Mouse (Mus musculus) midbrain, embryonic 14.5 days (tissue): ENCODE measurements at regions not wholly inside any gene's neighbourhood (a gene's known extent, or its start where the extent isn't known, plus 50 kb on each side); places are given as distances from the start of the nearest gene placed in this dataset.
"Not testable (repeated sequence)": the region's sequence is repeated elsewhere in the genome, so short reads cannot be mapped to it uniquely, and the experiment has no call there.

Experiments used
- ATAC-seq: fragments of 200-750 bp; cut with Nextera tagmentation; 2 replicates; pipeline ENCODE4 v1.8.0; 2017; ENCODE audit warnings: moderate number of reproducible peaks, moderate library complexity; ENCODE audit not compliant: low FRiP score, low TSS enrichment
- DNase-seq: peaks from one replicate; pipeline ENCODE4 v3.0.0-alpha.2; 2015
- H3K27ac ChIP-seq: fragments of 300-500 bp; sonication (generic); replicated peaks from 2 replicates; pipeline ENCODE4 v1.5.1; 2014; ENCODE audit warnings: mild to moderate bottlenecking, low read depth, low read length, moderate library complexity
- H3K27me3 ChIP-seq: fragments of 300-500 bp; sonication (generic); 2 replicates; pipeline ENCODE4 v1.6.1; 2014; ENCODE audit warnings: low read length, control low read depth, mixed read lengths; ENCODE audit not compliant: control insufficient read depth, insufficient read depth
- H3K36me3 ChIP-seq: fragments of 300-500 bp; sonication (generic); 2 replicates; pipeline ENCODE4 v1.6.1; 2014; ENCODE audit warnings: low read length, control low read depth; ENCODE audit not compliant: control insufficient read depth, insufficient read depth
- H3K4me1 ChIP-seq: fragments of 300-500 bp; sonication (generic); 2 replicates; pipeline ENCODE4 v1.6.1; 2014; ENCODE audit warnings: mild to moderate bottlenecking, antibody characterized with exemption, low read length, control low read depth; ENCODE audit not compliant: control insufficient read depth, insufficient read depth
- H3K4me2 ChIP-seq: fragments of 300-500 bp; sonication (generic); 2 replicates; pipeline ENCODE4 v1.6.1; 2014; ENCODE audit warnings: mild to moderate bottlenecking, low read length, moderate library complexity
- H3K4me3 ChIP-seq: fragments of 300-500 bp; sonication (generic); replicated peaks from 2 replicates; pipeline ENCODE4 v1.5.1; 2014; ENCODE audit warnings: low read depth, low read length
- H3K9ac ChIP-seq: fragments of 300-500 bp; sonication (generic); replicated peaks from 2 replicates; pipeline ENCODE4 v1.6.1; 2014; ENCODE audit warnings: mild to moderate bottlenecking, low read length, moderate library complexity
- H3K9me3 ChIP-seq: fragments of 300-500 bp; sonication (generic); 2 replicates; pipeline ENCODE4 v1.6.1; 2016; ENCODE audit warnings: low read length, control low read depth, mixed read lengths; ENCODE audit not compliant: control insufficient read depth
- WGBS: fragments of 180-500 bp; shearing (Covaris S2); extraction: QIAGEN DNeasy Blood & Tissue Kit; methylation state at CpG from one replicate; pipeline ENCODE4 v1.1.7; 2014; 5-methylcytosine and 5-hydroxymethylcytosine counted together

DNA sequence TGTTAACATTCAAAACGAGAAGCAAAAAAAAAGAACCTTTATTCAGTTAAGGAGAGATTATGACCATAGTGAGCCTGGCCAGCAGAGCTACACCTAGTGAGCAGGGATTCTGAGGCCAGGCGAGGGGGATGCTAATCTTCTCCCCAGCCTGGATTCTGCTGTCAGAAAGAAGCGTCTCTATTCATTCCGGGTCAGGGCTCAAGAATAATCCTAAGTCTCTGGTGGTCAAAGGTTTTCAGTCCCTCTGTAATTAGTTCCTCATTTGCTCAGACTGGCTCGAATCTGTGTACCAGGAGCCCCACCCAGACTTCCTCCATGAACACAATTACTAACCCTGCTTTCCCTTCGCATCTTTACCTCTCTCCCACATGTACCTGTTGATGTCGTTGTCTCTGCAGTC lies 101.8 kb upstream of the Nabp1 start:
- Histone ChIP-seq H3K9me3 (no peaks in the 10 kb centered on the region), H3K4me3 (no peak overlapping the region), H3K36me3 (no peaks in the 10 kb centered on the region), H3K27me3 (no peaks in the 10 kb centered on the region), H3K27ac (no peak overlapping the region), H3K4me1 (no peaks in the 10 kb centered on the region), H3K4me2 (no peak overlapping the region), H3K9ac (no peak overlapping the region)
- WGBS, result 8% methylated on average over 7 of the region's 7 CpGs
- DNase-seq, result no peak
- ATAC-seq, result no peak

DNA sequence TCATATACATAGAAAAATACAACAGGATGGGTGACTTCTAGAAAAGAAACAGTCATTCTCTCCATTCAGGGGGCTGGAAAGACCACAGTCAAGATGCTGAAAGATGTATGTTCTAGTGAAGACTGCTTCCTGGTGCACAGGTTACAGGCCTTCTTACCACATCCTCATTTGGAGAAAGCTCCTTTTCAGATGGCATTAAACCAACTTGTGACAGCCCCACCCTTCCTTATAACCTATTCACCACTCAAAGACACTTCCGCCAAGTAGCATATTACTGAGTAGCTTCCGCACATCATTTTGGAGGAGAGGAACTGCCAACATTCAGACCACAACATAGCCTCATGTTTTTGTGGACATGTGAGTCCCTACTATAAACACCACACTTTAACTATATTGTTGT lies 99.5 kb upstream of the Nabp1 start:
- Histone ChIP-seq H3K27ac (no peak overlapping the region), H3K27me3 (no peaks in the 10 kb centered on the region), H3K9ac (no peak overlapping the region), H3K36me3 (no peaks in the 10 kb centered on the region), H3K4me2 (no peak overlapping the region), H3K4me1 (no peaks in the 10 kb centered on the region), H3K9me3 (no peaks in the 10 kb centered on the region), H3K4me3 (no peak overlapping the region)
- DNase-seq (no peak), ATAC-seq (no peak)
- WGBS, result 93% methylated on average over 2 of the region's 2 CpGs

DNA sequence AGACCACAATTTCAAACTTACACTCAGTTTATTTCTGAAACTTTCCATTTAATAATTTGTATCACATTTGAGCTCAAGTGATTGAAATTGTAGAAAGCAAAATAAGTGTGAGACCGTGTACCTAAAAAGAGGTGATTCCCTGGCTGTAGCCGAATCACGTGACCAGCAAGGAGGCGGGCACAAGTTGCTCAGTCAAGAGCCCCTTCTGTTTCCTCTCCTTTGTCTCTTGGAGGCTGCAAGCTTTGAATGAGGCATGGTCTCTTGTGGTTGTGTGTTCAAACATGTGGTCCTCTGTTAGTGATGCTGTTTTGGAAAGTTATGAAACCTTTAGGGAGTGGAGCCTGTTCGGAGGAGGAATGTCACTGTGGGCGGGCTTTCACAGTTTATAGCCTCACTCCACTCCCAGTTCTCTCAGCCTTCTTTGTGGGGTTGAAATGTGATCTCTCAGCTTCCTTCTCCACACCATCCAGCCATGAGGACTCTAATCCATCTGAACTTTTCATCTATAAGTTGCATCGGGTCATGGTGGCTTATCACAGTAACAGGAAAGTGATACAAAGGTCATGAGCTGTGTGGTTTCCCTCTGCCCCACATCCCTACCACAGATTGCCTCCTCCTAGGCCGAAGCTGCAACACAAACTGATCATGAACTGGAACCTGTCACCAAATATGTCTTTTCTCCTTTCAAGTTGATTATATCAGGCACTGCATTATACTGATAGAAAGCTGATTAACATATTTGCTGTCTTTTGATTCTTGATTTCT lies 94.3 kb upstream of the Nabp1 start:
- no peaks in the 10 kb centered on the region for H3K36me3 ChIP-seq
- H3K4me3 ChIP-seq, result no peak overlapping the region
- no peak for DNase-seq
- ATAC-seq, result no peak
- H3K9me3 ChIP-seq, result no peaks in the 10 kb centered on the region
- H3K27me3 ChIP-seq, result no peaks in the 10 kb centered on the region
- 90% methylated on average over 8 of the region's 8 CpGs for WGBS
- H3K4me1 ChIP-seq, result no peaks in the 10 kb centered on the region
- no peak overlapping the region for H3K9ac ChIP-seq
- H3K27ac ChIP-seq, result no peak overlapping the region
- no peak overlapping the region for H3K4me2 ChIP-seq

DNA sequence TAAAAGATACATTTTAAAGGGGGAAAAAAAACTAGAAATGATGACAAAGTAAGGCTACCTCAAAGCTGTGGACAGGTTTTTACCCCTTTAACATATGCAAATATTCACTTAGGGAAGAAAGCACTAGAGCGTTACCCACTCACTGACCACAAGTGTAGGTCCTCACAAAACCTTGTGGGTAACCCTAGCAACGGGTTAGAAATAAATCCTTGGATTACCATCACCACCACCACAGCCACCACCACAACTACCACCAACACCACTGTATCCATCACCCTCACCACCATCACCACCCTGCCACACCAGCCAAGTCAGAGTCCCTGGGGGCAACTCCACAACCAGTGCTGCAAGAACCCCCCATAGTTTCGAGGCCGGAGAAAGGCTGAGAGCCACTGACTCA lies 91.4 kb upstream of the Nabp1 start:
- Histone ChIP-seq H3K4me1 (no peaks in the 10 kb centered on the region), H3K9me3 (no peaks in the 10 kb centered on the region), H3K4me2 (no peak overlapping the region), H3K9ac (no peak overlapping the region), H3K4me3 (no peak overlapping the region), H3K27ac (no peak overlapping the region), H3K36me3 (no peaks in the 10 kb centered on the region), H3K27me3 (no peaks in the 10 kb centered on the region)
- DNase-seq, result no peak
- no peak for ATAC-seq
- WGBS, result 96% methylated on average over 4 of the region's 4 CpGs

DNA sequence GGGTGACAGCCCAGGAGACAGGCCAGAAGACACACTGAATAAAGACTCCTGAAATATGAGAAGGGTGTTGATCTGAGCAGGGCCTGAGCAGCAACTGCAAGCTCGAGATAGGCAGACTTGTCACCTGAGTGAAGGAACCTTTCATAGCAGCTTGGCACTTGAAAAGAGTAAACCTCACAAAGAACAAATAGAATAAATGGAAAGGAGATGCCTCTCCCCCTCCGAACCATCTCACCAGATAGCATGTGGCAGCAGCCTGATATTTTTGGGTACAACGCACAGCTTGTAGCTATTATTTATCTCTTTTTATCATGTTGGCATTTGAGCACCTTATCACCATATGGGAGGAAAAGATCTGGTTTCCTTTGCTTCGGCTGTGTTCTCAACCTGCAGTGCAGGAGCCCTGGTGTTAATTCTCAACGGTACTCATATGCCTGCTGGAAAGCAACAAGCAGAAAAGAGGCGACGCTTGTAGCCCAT lies 88.0 kb upstream of the Nabp1 start:
- Histone ChIP-seq H3K36me3 (no peaks in the 10 kb centered on the region), H3K9me3 (no peaks in the 10 kb centered on the region), H3K4me2 (no peak overlapping the region), H3K4me3 (no peak overlapping the region), H3K9ac (no peak overlapping the region), H3K27ac (no peak overlapping the region), H3K4me1 (no peaks in the 10 kb centered on the region), H3K27me3 (no peaks in the 10 kb centered on the region)
- 77% methylated on average over 7 of the region's 7 CpGs for WGBS
- DNase-seq (no peak), ATAC-seq (no peak)

DNA sequence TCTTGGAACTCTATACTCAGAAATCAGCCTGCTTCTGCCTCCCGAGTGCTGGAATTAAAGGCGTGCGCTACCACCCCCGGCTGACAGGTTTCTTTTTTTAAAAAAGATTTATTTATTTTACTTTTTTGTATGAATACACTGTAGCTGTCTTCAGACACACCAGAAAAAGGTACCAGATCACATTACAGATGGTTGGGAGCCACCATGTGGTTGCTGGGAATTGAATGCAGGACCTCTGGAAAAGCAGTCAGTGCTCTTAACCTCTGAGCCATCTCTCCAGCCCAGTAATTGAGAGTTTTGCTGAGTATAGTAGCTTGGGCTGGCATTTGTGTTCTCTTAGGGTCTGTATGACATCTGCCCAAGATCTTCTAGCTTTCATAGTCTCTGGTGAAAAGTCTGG lies 78.4 kb upstream of the Nabp1 start:
- H3K4me3 ChIP-seq, H3K4me2 ChIP-seq, H3K9me3 ChIP-seq, DNase-seq, H3K4me1 ChIP-seq, ATAC-seq, H3K9ac ChIP-seq, H3K27ac ChIP-seq, H3K36me3 ChIP-seq, H3K27me3 ChIP-seq: not testable (repeated sequence)
- 96% methylated on average over 4 of the region's 4 CpGs for WGBS

DNA sequence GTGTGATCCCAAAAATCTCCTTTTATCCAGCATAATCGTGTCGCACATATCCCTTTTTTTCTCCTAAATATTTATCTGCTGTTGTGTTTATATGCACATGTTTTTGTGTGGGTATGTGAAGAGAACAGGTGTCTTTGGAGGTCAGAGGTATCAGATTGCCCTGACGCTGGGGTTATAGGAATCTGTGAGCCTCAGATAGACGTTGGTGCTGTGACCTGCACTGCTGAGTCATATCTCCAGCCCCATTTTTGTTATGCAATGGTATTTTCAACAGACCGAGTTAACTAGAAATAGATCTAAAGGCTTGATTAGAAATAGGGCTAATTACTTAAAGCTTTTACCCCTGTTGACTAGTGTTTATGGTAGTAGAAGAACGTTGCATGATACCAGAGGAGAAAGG lies 75.5 kb upstream of the Nabp1 start:
- Histone ChIP-seq H3K36me3 (no peaks in the 10 kb centered on the region), H3K27me3 (no peaks in the 10 kb centered on the region), H3K9ac (no peak overlapping the region), H3K9me3 (no peaks in the 10 kb centered on the region), H3K4me2 (no peak overlapping the region), H3K4me1 (no peaks in the 10 kb centered on the region), H3K4me3 (no peak overlapping the region), H3K27ac (no peak overlapping the region)
- ATAC-seq, result no peak
- WGBS, result 83% methylated on average over 6 of the region's 6 CpGs
- no peak for DNase-seq

DNA sequence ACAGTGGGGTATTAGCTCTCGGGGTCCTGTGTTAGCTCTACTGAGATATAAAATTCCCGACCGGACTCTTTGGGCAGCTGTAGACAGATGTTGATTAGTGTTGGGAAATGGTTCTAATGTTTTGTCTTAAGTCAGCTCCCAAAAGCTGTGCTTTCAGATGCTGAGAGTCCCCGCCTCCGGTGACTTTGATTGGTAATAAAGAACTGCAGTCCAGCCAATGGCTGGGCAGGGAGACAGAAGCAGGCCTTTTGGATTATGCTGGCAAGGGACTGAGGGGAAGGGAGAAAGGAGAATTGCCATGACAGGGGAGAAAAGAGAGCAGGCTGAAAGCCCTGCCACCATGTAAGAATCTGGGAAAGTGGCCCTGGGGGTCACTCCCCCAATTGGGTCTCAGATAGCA lies 73.4 kb upstream of the Nabp1 start:
- H3K4me1 ChIP-seq, result no peaks in the 10 kb centered on the region
- H3K4me3 ChIP-seq, result no peak overlapping the region
- no peaks in the 10 kb centered on the region for H3K27me3 ChIP-seq
- DNase-seq, result no peak
- no peak overlapping the region for H3K4me2 ChIP-seq
- H3K36me3 ChIP-seq, result no peaks in the 10 kb centered on the region
- no peak for ATAC-seq
- 72% methylated on average over 5 of the region's 5 CpGs for WGBS
- H3K27ac ChIP-seq, result no peak overlapping the region
- H3K9me3 ChIP-seq, result no peaks in the 10 kb centered on the region
- no peak overlapping the region for H3K9ac ChIP-seq

DNA sequence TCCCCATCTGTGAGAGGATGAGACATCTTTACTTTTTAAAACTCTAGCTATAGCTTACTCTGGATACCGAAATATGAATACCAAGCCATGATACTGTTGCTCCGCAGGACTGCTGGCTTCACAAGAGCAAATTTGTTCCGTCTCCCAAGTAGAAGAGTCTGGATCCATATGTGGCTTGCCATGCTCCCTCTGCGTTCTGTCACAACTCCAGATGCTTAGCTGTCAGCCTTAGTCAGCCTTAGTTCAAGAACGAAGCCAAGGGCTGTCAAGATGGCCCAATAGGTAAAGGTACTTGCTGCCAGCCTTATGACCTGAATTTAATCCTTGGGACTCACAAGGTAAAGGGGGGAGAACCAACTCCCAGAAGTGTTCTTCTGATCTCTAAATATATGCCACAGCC lies 64.6 kb upstream of the Nabp1 start:
- DNase-seq, result no peak
- H3K4me2 ChIP-seq, result no peak overlapping the region
- ATAC-seq, result no peak
- no peak overlapping the region for H3K27ac ChIP-seq
- H3K4me1 ChIP-seq, result no peaks in the 10 kb centered on the region
- no peaks in the 10 kb centered on the region for H3K9me3 ChIP-seq
- no peaks in the 10 kb centered on the region for H3K36me3 ChIP-seq
- 92% methylated on average over 5 of the region's 5 CpGs for WGBS
- no peak overlapping the region for H3K9ac ChIP-seq
- H3K4me3 ChIP-seq, result no peak overlapping the region
- no peaks in the 10 kb centered on the region for H3K27me3 ChIP-seq
